Comparison of ENCODE assay signal across 8 mouse cellular contexts in the genomic region with DNA sequence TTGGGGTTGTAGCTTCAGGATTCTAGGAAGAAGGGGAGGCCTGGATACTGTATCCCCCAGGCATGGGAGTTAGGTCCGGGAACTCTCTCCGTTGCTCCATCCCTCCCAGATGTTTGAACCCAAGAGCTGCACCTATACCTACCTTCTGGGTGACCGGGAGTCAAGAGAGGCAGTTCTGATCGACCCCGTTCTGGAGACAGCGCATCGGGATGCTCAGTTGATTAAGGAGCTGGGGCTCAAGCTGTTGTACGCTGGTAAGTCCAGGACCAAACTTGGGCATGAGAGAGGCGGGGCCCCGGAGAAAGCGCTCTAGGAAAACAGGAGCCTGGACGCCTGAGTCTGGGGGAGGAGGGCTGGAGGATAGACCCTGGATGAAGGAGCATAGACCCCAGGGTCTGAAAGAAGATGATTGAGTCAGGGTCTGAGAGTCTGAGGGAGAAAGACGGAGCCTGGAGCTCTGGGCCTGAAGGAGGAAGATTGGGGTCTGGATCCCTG. TPM values are rescaled to one million over a fixed set of nuclear protein-coding genes. Genes with fewer than 3 reads are reported as not detected.
DNase-seq lines count a peak whose midpoint lies in the region; ATAC-seq and TF ChIP-seq lines count a peak whose summit lies in the region.

No protein-coding gene starts in this region.

- 0 out of 2 replicates have a peak, but pooled peaks cover 21% of the 10 kb centered on the region for H3K4me1 ChIP-seq in lung, embryonic 15.5 days
- peaks cover 10% of the 10 kb centered on the region for H3K4me1 ChIP-seq in embryonic facial prominence, embryonic 15.5 days
- peaks cover 7% of the 10 kb centered on the region; the same call in 1 of the 2 replicates for H3K4me1 ChIP-seq in limb, embryonic 11.5 days (ENCODE audit: control insufficient read depth, insufficient read depth, low read length)
- peaks cover 10% of the 10 kb centered on the region for H3K4me1 ChIP-seq in olfactory bulb, adult 2 months (ENCODE audit: control insufficient read depth, insufficient read depth, low read length)

- no peaks in the 10 kb centered on the region for H3K9me3 ChIP-seq in lung, embryonic 15.5 days
- no peaks in the 10 kb centered on the region for H3K9me3 ChIP-seq in embryonic facial prominence, embryonic 15.5 days (replicated peaks)
- no peaks in the 10 kb centered on the region; the same call in 1 of the 2 replicates for H3K9me3 ChIP-seq in limb, embryonic 11.5 days (ENCODE audit: control insufficient read depth, low read length)

- no peak for TF ChIP-seq POLR2A in olfactory bulb, adult 2 months (IDR thresholded peaks at IDR 0.05; ENCODE audit: insufficient read depth, low read depth, low read length)

- ATAC-seq in lung, embryonic 15.5 days (ENCODE audit: borderline replicate concordance, extremely low read depth, low FRiP score, low TSS enrichment): peak; percentile 41; the same call in 1 of the 2 replicates
- 0 out of 2 replicates have a peak, but pooled peaks have one; percentile 8 for ATAC-seq in embryonic facial prominence, embryonic 15.5 days (ENCODE audit: insufficient number of reproducible peaks, low FRiP score, low TSS enrichment, low read depth)
- ATAC-seq in limb, embryonic 11.5 days (ENCODE audit: insufficient number of reproducible peaks, low FRiP score, low TSS enrichment, low read depth): 0 out of 2 replicates have a peak, but pooled peaks have one; percentile 25

- peak overlapping the region; percentile 61 for H3K9ac ChIP-seq in lung, embryonic 15.5 days
- peak overlapping the region; percentile 64 for H3K9ac ChIP-seq in embryonic facial prominence, embryonic 15.5 days
- H3K9ac ChIP-seq in limb, embryonic 11.5 days (ENCODE audit: low read length): peak overlapping the region; percentile 65

- peak overlapping the region; percentile 68 for H3K4me3 ChIP-seq in lung, embryonic 15.5 days
- peak overlapping the region; percentile 70 for H3K4me3 ChIP-seq in embryonic facial prominence, embryonic 15.5 days (replicated peaks)
- H3K4me3 ChIP-seq in limb, embryonic 11.5 days (ENCODE audit: low read depth, low read length): peak overlapping the region; percentile 56
- peak overlapping the region; percentile 64 for H3K4me3 ChIP-seq in olfactory bulb, adult 2 months (ENCODE audit: insufficient read depth, low read depth, low read length)

- no peaks in the 10 kb centered on the region for H3K36me3 ChIP-seq in lung, embryonic 15.5 days
- H3K36me3 ChIP-seq in embryonic facial prominence, embryonic 15.5 days: no peaks in the 10 kb centered on the region
- no peaks in the 10 kb centered on the region for H3K36me3 ChIP-seq in limb, embryonic 11.5 days (ENCODE audit: control insufficient read depth, insufficient read depth, low read length)

- H3K27me3 ChIP-seq in lung, embryonic 15.5 days: peaks cover 10% of the 10 kb centered on the region; the same call in 1 of the 2 replicates
- H3K27me3 ChIP-seq in embryonic facial prominence, embryonic 15.5 days: 0 out of 2 replicates have a peak, but pooled peaks cover 2% of the 10 kb centered on the region
- H3K27me3 ChIP-seq in limb, embryonic 11.5 days (ENCODE audit: control insufficient read depth, insufficient read depth, low read length): no peaks in the 10 kb centered on the region; the same call in 1 of the 2 replicates

- TF ChIP-seq CTCF in olfactory bulb, adult 2 months (IDR thresholded peaks at IDR 0.05; ENCODE audit: insufficient read depth, low read depth, low read length): no peak

- H3K27ac ChIP-seq in lung, embryonic 15.5 days: no peak overlapping the region
- H3K27ac ChIP-seq in embryonic facial prominence, embryonic 15.5 days (replicated peaks): no peak overlapping the region
- no peak overlapping the region for H3K27ac ChIP-seq in limb, embryonic 11.5 days (replicated peaks; ENCODE audit: low read depth, low read length)
- H3K27ac ChIP-seq in olfactory bulb, adult 2 months (ENCODE audit: insufficient read depth, low read depth, low read length): no peak overlapping the region

- H3K4me2 ChIP-seq in lung, embryonic 15.5 days: peak overlapping the region; percentile 89
- H3K4me2 ChIP-seq in embryonic facial prominence, embryonic 15.5 days (replicated peaks): peak overlapping the region; percentile 68
- H3K4me2 ChIP-seq in limb, embryonic 11.5 days (ENCODE audit: low read depth, severe bottlenecking): peak overlapping the region; percentile 76

- no peak for DNase-seq in lung, postnatal 14 days
- DNase-seq in limb, embryonic 11.5 days (ENCODE audit: low spot score): no peak
- DNase-seq in adrenal gland, postnatal 36 days: no peak
- DNase-seq in layer of hippocampus, postnatal 14 days (ENCODE audit: low spot score in 2 of 2): no peak
- DNase-seq in thymus, postnatal 4 days: no peak

- 3% methylated on average over 13 of the region's 13 CpGs for WGBS in lung, embryonic 15.5 days
- WGBS in embryonic facial prominence, embryonic 15.5 days: 4% methylated on average over 13 of the region's 13 CpGs
- WGBS in limb, embryonic 11.5 days: 0% methylated on average over 13 of the region's 13 CpGs
- 20% methylated on average over 13 of the region's 13 CpGs for WGBS in olfactory bulb, adult 2 months

RNA-seq across cellular contexts. Expression of gene Zfp575, which starts 6.9 kb away (rescaled TPM):
- polyA plus RNA-seq in lung, embryonic 15.5 days (2015; fragmentation: Nextera tagmentation; extraction: Ambion mirVana): 2.8 and 3.0 TPM in 2 replicates
- 6.9 and 7.9 TPM in 2 replicates for polyA plus RNA-seq in embryonic facial prominence, embryonic 15.5 days (2015; fragmentation: Nextera tagmentation; extraction: Ambion mirVana)
- 2.1 and 2.3 TPM in 2 replicates for polyA plus RNA-seq in limb, embryonic 11.5 days (2014; fragmentation: Nextera tagmentation; extraction: Ambion mirVana)
- polyA plus RNA-seq in olfactory bulb, adult 2 months (2012; ENCODE audit: insufficient read depth, insufficient read length, low replicate concordance, missing spikeins): not detected in 2 replicates
- under 1 TPM in 1 of 2 experiments, not detected in 1; 0.30 TPM for total RNA-seq in adrenal gland, postnatal 36 days (2021)
- total RNA-seq in layer of hippocampus, postnatal 14 days (2021): 1 to 10 TPM; 5.8 to 6.3 TPM

RNA-seq across cellular contexts. Expression of gene Ethe1, which starts 7.0 kb away (rescaled TPM):
- polyA plus RNA-seq in lung, embryonic 15.5 days (2015; fragmentation: Nextera tagmentation; extraction: Ambion mirVana): 23.8 and 24.2 TPM in 2 replicates
- 27.3 and 27.8 TPM in 2 replicates for polyA plus RNA-seq in embryonic facial prominence, embryonic 15.5 days (2015; fragmentation: Nextera tagmentation; extraction: Ambion mirVana)
- 30.8 and 32.2 TPM in 2 replicates for polyA plus RNA-seq in limb, embryonic 11.5 days (2014; fragmentation: Nextera tagmentation; extraction: Ambion mirVana)
- polyA plus RNA-seq in olfactory bulb, adult 2 months (2012; ENCODE audit: insufficient read depth, insufficient read length, low replicate concordance, missing spikeins): not detected in 2 replicates
- total RNA-seq in adrenal gland, postnatal 36 days (2021): 10 to 100 TPM; 27.9 to 34.2 TPM
- total RNA-seq in layer of hippocampus, postnatal 14 days (2021): 1 to 10 TPM; 8.2 to 8.6 TPM

RNA-seq across cellular contexts. Expression of gene Phldb3, which starts 16.2 kb away (rescaled TPM):
- polyA plus RNA-seq in lung, embryonic 15.5 days (2015; fragmentation: Nextera tagmentation; extraction: Ambion mirVana): 0.15 and 0.21 TPM in 2 replicates
- 1.1 and 1.4 TPM in 2 replicates for polyA plus RNA-seq in embryonic facial prominence, embryonic 15.5 days (2015; fragmentation: Nextera tagmentation; extraction: Ambion mirVana)
- polyA plus RNA-seq in limb, embryonic 11.5 days (2014; fragmentation: Nextera tagmentation; extraction: Ambion mirVana): 0.16 and 0.21 TPM in 2 replicates
- polyA plus RNA-seq in olfactory bulb, adult 2 months (2012; ENCODE audit: insufficient read depth, insufficient read length, low replicate concordance, missing spikeins): not detected in 2 replicates
- total RNA-seq in adrenal gland, postnatal 36 days (2021): 1 to 10 TPM; 5.4 to 5.8 TPM
- under 1 TPM; 0.28 to 0.60 TPM for total RNA-seq in layer of hippocampus, postnatal 14 days (2021)

RNA-seq across cellular contexts. Expression of gene Lypd3, which starts 42.0 kb away (rescaled TPM):
- 0.18 and 0.40 TPM in 2 replicates for polyA plus RNA-seq in lung, embryonic 15.5 days (2015; fragmentation: Nextera tagmentation; extraction: Ambion mirVana)
- 94.6 and 109 TPM in 2 replicates for polyA plus RNA-seq in embryonic facial prominence, embryonic 15.5 days (2015; fragmentation: Nextera tagmentation; extraction: Ambion mirVana)
- polyA plus RNA-seq in limb, embryonic 11.5 days (2014; fragmentation: Nextera tagmentation; extraction: Ambion mirVana): 1.7 and 2.8 TPM in 2 replicates
- polyA plus RNA-seq in olfactory bulb, adult 2 months (2012; ENCODE audit: insufficient read depth, insufficient read length, low replicate concordance, missing spikeins): not detected in 2 replicates
- under 1 TPM; 0.36 to 0.92 TPM for total RNA-seq in adrenal gland, postnatal 36 days (2021)
- 1 to 10 TPM; 1.2 to 1.3 TPM for total RNA-seq in layer of hippocampus, postnatal 14 days (2021)

RNA-seq across cellular contexts. Expression of gene Xrcc1, which starts 48.3 kb away (rescaled TPM):
- 109 and 118 TPM in 2 replicates for polyA plus RNA-seq in lung, embryonic 15.5 days (2015; fragmentation: Nextera tagmentation; extraction: Ambion mirVana)
- 122 and 127 TPM in 2 replicates for polyA plus RNA-seq in embryonic facial prominence, embryonic 15.5 days (2015; fragmentation: Nextera tagmentation; extraction: Ambion mirVana)
- 141 and 148 TPM in 2 replicates for polyA plus RNA-seq in limb, embryonic 11.5 days (2014; fragmentation: Nextera tagmentation; extraction: Ambion mirVana)
- not detected in 2 replicates for polyA plus RNA-seq in olfactory bulb, adult 2 months (2012; ENCODE audit: insufficient read depth, insufficient read length, low replicate concordance, missing spikeins)
- total RNA-seq in adrenal gland, postnatal 36 days (2021): 10 to 100 TPM; 37.6 to 41.3 TPM
- 10 to 100 TPM; 41.0 to 46.8 TPM for total RNA-seq in layer of hippocampus, postnatal 14 days (2021)

Comparison
In these comparisons a context has a peak if more than half of its experiments do, and no peak if none do; other contexts are left out.
1. RNA of gene Ethe1, which starts 7.0 kb away (polyA plus RNA-seq): 30.8 to 32.2 TPM in limb, embryonic 11.5 days, 27.3 to 27.8 TPM in embryonic facial prominence, embryonic 15.5 days and 23.8 to 24.2 TPM in lung, embryonic 15.5 days; not detected in olfactory bulb, adult 2 months; every median in the first group is over 10 times any median in the second.
2. Peak in every context shown above with its lines, with median percentiles within 50 percentile points of each other: ATAC-seq, H3K4me2 ChIP-seq, H3K4me3 ChIP-seq and H3K9ac ChIP-seq.